Mouse (Mus musculus): ENCODE results near the gene Xpnpep1.

DNA sequence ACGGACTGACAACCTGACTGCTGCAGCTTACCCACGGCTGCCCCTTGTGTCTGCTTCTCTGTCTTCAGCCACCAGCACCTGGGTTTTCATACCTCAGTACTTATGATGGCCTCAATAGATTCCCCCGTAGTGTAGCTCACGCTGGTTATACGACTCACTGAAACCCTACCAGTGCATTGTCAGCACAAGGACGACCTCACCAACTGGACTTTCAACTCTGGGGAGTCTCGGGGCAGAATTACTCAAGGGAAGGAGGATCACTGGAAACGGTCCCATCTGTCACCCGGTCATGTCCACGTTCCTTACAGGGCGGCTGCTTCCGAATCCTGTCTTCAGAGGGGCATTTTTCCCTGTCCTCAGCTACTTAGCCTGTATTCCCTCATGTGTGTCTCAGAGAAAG, 11.8 kb downstream of the Xpnpep1 start:
- no peak for TF ChIP-seq CTCF (IDR thresholded peaks at IDR 0.05)
- TF ChIP-seq EP300 (IDR thresholded peaks at IDR 0.05) = no peak

Data from lung, postnatal 0 days (tissue).